Mouse (Mus musculus): ENCODE data around the gene Umps. TPM values are rescaled to one million over a fixed set of nuclear protein-coding genes. Genes with fewer than 3 reads are reported as not detected.

Umps gene
- polyA plus RNA-seq, 1 experiment, result 18.9 TPM

GRCm38 (mm10) chr16:33939636-33940035 is 27.2 kb downstream of the Umps start:
- Histone ChIP-seq H3K4me3 (no peak overlapping the region), H3ac (ENCODE audit: control insufficient read depth, insufficient read length) (no peak overlapping the region), H3K4me2 (ENCODE audit: low read depth) (no peak overlapping the region), H3K36me3 (ENCODE audit: control insufficient read depth, insufficient read depth) (no peaks in the 10 kb centered on the region), H3K79me2 (ENCODE audit: control insufficient read depth, insufficient read depth) (no peaks in the 10 kb centered on the region), H3K27me3 (ENCODE audit: control insufficient read depth, insufficient read depth, insufficient read length) (no peaks in the 10 kb centered on the region)
- peak in 1 of 3 experiments; percentile 5 for TF ChIP-seq MYOD1 (IDR thresholded peaks at IDR 0.05; ENCODE audit: control insufficient read depth in 1 of 3, insufficient read length in 2 of 3, low read depth in 2 of 3)
- TF ChIP-seq E2F4 (IDR thresholded peaks at IDR 0.05; ENCODE audit: insufficient read depth), result no peak

GRCm38 (mm10) chr16:33939133-33939531 is 27.7 kb downstream of the Umps start:
- H3ac ChIP-seq (ENCODE audit: control insufficient read depth, insufficient read length), result no peak overlapping the region
- H3K36me3 ChIP-seq (ENCODE audit: control insufficient read depth, insufficient read depth), result no peaks in the 10 kb centered on the region
- no peak overlapping the region for H3K4me3 ChIP-seq
- no peaks in the 10 kb centered on the region for H3K27me3 ChIP-seq (ENCODE audit: control insufficient read depth, insufficient read depth, insufficient read length)
- no peak overlapping the region for H3K4me2 ChIP-seq (ENCODE audit: low read depth)
- no peak for TF ChIP-seq POLR2AphosphoS2 (IDR thresholded peaks at IDR 0.05; ENCODE audit: insufficient read length, low read depth)
- no peak for TF ChIP-seq USF1 (IDR thresholded peaks at IDR 0.05; ENCODE audit: low read depth)
- TF ChIP-seq POLR2A (IDR thresholded peaks at IDR 0.05; ENCODE audit: insufficient read length, low read depth), result no peak
- TF ChIP-seq TCF12 (IDR thresholded peaks at IDR 0.05; ENCODE audit: insufficient read depth, poor library complexity, severe bottlenecking), result no peak
- TF ChIP-seq MYOG (IDR thresholded peaks at IDR 0.05; ENCODE audit: control insufficient read depth in 1 of 3, insufficient read depth in 1 of 3, insufficient read length in 2 of 3, low read depth in 2 of 3), result no peak
- TF ChIP-seq TCF3 (IDR thresholded peaks at IDR 0.05; ENCODE audit: insufficient read length, low read depth), result no peak
- TF ChIP-seq SRF (IDR thresholded peaks at IDR 0.05; ENCODE audit: control insufficient read depth, insufficient read length, low read depth), result no peak
- TF ChIP-seq E2F4 (IDR thresholded peaks at IDR 0.05; ENCODE audit: insufficient read depth), result no peak
- no peak for TF ChIP-seq MYOD1 (IDR thresholded peaks at IDR 0.05; ENCODE audit: control insufficient read depth in 1 of 3, insufficient read length in 2 of 3, low read depth in 2 of 3)
- TF ChIP-seq REST (IDR thresholded peaks at IDR 0.05; ENCODE audit: insufficient read depth, insufficient read length), result no peak
- no peak for TF ChIP-seq CEBPB (IDR thresholded peaks at IDR 0.05; ENCODE audit: insufficient read depth, poor library complexity, severe bottlenecking)
- no peak for TF ChIP-seq MAX (IDR thresholded peaks at IDR 0.05; ENCODE audit: low read depth)
- no peaks in the 10 kb centered on the region for H3K79me2 ChIP-seq (ENCODE audit: control insufficient read depth, insufficient read depth)

- Histone ChIP-seq H3ac (ENCODE audit: control insufficient read depth, insufficient read length) (no peak overlapping the region), H3K36me3 (ENCODE audit: control insufficient read depth, insufficient read depth) (no peaks in the 10 kb centered on the region), H3K4me2 (ENCODE audit: low read depth) (peak overlapping the region; percentile 31), H3K4me3 (no peak overlapping the region), H3K27me3 (ENCODE audit: control insufficient read depth, insufficient read depth, insufficient read length) (no peaks in the 10 kb centered on the region), H3K79me2 (ENCODE audit: control insufficient read depth, insufficient read depth) (no peaks in the 10 kb centered on the region)
- TF ChIP-seq E2F4 (IDR thresholded peaks at IDR 0.05; ENCODE audit: insufficient read depth) (no peak), POLR2A (IDR thresholded peaks at IDR 0.05; ENCODE audit: insufficient read length, low read depth) (no peak), MYOG (IDR thresholded peaks at IDR 0.05; ENCODE audit: control insufficient read depth in 1 of 3, insufficient read depth in 1 of 3, insufficient read length in 2 of 3, low read depth in 2 of 3) (no peak), REST (IDR thresholded peaks at IDR 0.05; ENCODE audit: insufficient read depth, insufficient read length) (no peak), MAX (IDR thresholded peaks at IDR 0.05; ENCODE audit: low read depth) (no peak), CEBPB (IDR thresholded peaks at IDR 0.05; ENCODE audit: insufficient read depth, poor library complexity, severe bottlenecking) (no peak), POLR2AphosphoS2 (IDR thresholded peaks at IDR 0.05; ENCODE audit: insufficient read length, low read depth) (no peak), USF1 (IDR thresholded peaks at IDR 0.05; ENCODE audit: low read depth) (no peak), TCF12 (IDR thresholded peaks at IDR 0.05; ENCODE audit: insufficient read depth, poor library complexity, severe bottlenecking) (no peak)
These were observed 28.3 kb downstream of the Umps start for GRCm38 (mm10) chr16:33938311-33939132.

- Histone ChIP-seq H3ac (ENCODE audit: control insufficient read depth, insufficient read length) (no peak overlapping the region), H3K4me3 (no peak overlapping the region), H3K79me2 (ENCODE audit: control insufficient read depth, insufficient read depth) (no peaks in the 10 kb centered on the region), H3K36me3 (ENCODE audit: control insufficient read depth, insufficient read depth) (no peaks in the 10 kb centered on the region), H3K27me3 (ENCODE audit: control insufficient read depth, insufficient read depth, insufficient read length) (no peaks in the 10 kb centered on the region), H3K4me2 (ENCODE audit: low read depth) (peak overlapping the region; percentile 31)
- TF ChIP-seq POLR2AphosphoS2 (IDR thresholded peaks at IDR 0.05; ENCODE audit: insufficient read length, low read depth) (no peak), MYOG (IDR thresholded peaks at IDR 0.05; ENCODE audit: control insufficient read depth in 1 of 3, insufficient read depth in 1 of 3, insufficient read length in 2 of 3, low read depth in 2 of 3) (peak in 1 of 3 experiments; percentile 84), SRF (IDR thresholded peaks at IDR 0.05; ENCODE audit: control insufficient read depth, insufficient read length, low read depth) (peak; percentile 75), USF1 (IDR thresholded peaks at IDR 0.05; ENCODE audit: low read depth) (peak; percentile 63), MYOD1 (IDR thresholded peaks at IDR 0.05; ENCODE audit: control insufficient read depth in 1 of 3, insufficient read length in 2 of 3, low read depth in 2 of 3) (peak in 1 of 3 experiments; percentile 65), CEBPB (IDR thresholded peaks at IDR 0.05; ENCODE audit: insufficient read depth, poor library complexity, severe bottlenecking) (no peak)
These were observed 29.3 kb downstream of the Umps start for GRCm38 (mm10) chr16:33937567-33937966.

- TF ChIP-seq SRF (IDR thresholded peaks at IDR 0.05; ENCODE audit: control insufficient read depth, insufficient read length, low read depth), result no peak
- no peak for TF ChIP-seq MYOD1 (IDR thresholded peaks at IDR 0.05; ENCODE audit: control insufficient read depth in 1 of 3, insufficient read length in 2 of 3, low read depth in 2 of 3)
- TF ChIP-seq MAX (IDR thresholded peaks at IDR 0.05; ENCODE audit: low read depth), result no peak
- no peak for TF ChIP-seq POLR2A (IDR thresholded peaks at IDR 0.05; ENCODE audit: insufficient read length, low read depth)
- TF ChIP-seq MYOG (IDR thresholded peaks at IDR 0.05; ENCODE audit: control insufficient read depth in 1 of 3, insufficient read depth in 1 of 3, insufficient read length in 2 of 3, low read depth in 2 of 3), result no peak
- TF ChIP-seq CEBPB (IDR thresholded peaks at IDR 0.05; ENCODE audit: insufficient read depth, poor library complexity, severe bottlenecking), result no peak
- no peak for TF ChIP-seq REST (IDR thresholded peaks at IDR 0.05; ENCODE audit: insufficient read depth, insufficient read length)
- TF ChIP-seq E2F4 (IDR thresholded peaks at IDR 0.05; ENCODE audit: insufficient read depth), result no peak
- no peak for TF ChIP-seq POLR2AphosphoS2 (IDR thresholded peaks at IDR 0.05; ENCODE audit: insufficient read length, low read depth)
- Histone ChIP-seq H3K36me3 (ENCODE audit: control insufficient read depth, insufficient read depth) (no peaks in the 10 kb centered on the region), H3K79me2 (ENCODE audit: control insufficient read depth, insufficient read depth) (no peaks in the 10 kb centered on the region), H3K27me3 (ENCODE audit: control insufficient read depth, insufficient read depth, insufficient read length) (no peaks in the 10 kb centered on the region), H3ac (ENCODE audit: control insufficient read depth, insufficient read length) (no peak overlapping the region), H3K4me3 (no peak overlapping the region), H3K4me2 (ENCODE audit: low read depth) (no peak overlapping the region)
These were observed 30.0 kb downstream of the Umps start for GRCm38 (mm10) chr16:33936885-33937284.
